ENCODE assay signal across 12 mouse cellular contexts in the genomic region with DNA sequence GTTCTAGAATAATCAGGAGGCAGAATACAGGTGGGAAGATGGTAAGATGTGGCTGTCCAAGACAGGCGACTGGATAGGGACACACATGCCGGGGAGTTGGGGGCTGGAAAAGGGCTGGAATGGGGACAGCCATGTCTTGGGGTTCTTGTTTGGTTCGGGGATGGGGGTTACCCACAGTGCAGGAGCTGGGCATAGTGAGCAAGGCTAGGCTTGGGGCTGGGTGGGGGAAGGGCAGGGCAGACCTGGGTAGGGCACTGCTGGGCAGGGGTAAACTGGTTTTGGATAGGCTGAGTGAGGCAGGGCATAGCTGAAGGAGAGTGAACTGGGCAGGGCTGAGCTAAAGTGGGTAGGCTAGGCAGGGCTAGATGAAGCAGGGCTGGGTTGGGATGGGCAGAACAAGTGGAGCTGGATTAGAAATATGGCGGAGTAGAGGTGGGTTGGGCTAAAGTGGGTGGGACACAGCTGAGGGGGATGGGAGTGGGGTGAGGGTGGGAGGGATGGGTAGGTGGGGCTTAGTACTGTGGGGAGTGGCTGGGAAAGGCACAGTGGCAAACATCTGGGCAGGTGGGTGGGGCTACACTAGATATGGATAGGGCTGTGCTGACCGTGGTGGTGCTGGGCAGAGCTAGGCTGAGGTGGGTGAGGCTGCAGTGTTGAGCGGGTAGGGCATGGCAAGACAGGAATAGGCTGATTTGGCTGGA. TPM values are rescaled to one million over a fixed set of nuclear protein-coding genes. Genes with fewer than 3 reads are reported as not detected.
DNase-seq lines count a peak whose midpoint lies in the region; ATAC-seq lines count a peak whose summit lies in the region.
"Had no signal": no experiment of that assay in that cellular context is flagged by ENCODE, and none has a peak within 500 bp of the region (broad histone marks: within the 10 kb centered on the region; RNA-seq: fewer than 3 reads in every experiment).

No protein-coding gene starts in this region.

- ATAC-seq in heart, embryonic 13.5 days (ENCODE audit: extremely low read depth, insufficient number of reproducible peaks, low FRiP score, low TSS enrichment): 0 out of 2 replicates have a peak, but pooled peaks have one; percentile 20
- ATAC-seq in midbrain, embryonic 11.5 days (ENCODE audit: low FRiP score): 0 out of 2 replicates have a peak, but pooled peaks have one; percentile 27
- no peak for ATAC-seq in cerebellum, adult (ENCODE audit: insufficient number of reproducible peaks, low FRiP score, low TSS enrichment)

- 93% methylated on average over 6 of the region's 6 CpGs for WGBS in heart, embryonic 13.5 days
- WGBS in midbrain, embryonic 11.5 days: 94% methylated on average over 6 of the region's 6 CpGs
- WGBS in midbrain, embryonic 10.5 days: 97% methylated on average over 6 of the region's 6 CpGs

- peaks cover 14% of the 10 kb centered on the region for H3K4me1 ChIP-seq in heart, embryonic 13.5 days
- no peaks in the 10 kb centered on the region for H3K4me1 ChIP-seq in midbrain, embryonic 11.5 days (ENCODE audit: control insufficient read depth, insufficient read depth, low read length)
- no peaks in the 10 kb centered on the region for H3K4me1 ChIP-seq in midbrain, embryonic 10.5 days

- peaks cover 95% of the 10 kb centered on the region for H3K36me3 ChIP-seq in heart, embryonic 13.5 days
- peaks cover 61% of the 10 kb centered on the region for H3K36me3 ChIP-seq in midbrain, embryonic 11.5 days (ENCODE audit: control insufficient read depth, insufficient read depth, low read length)
- peaks cover 13% of the 10 kb centered on the region for H3K36me3 ChIP-seq in midbrain, embryonic 10.5 days

- no peak overlapping the region for H3K4me3 ChIP-seq in heart, embryonic 13.5 days
- no peak overlapping the region for H3K4me3 ChIP-seq in midbrain, embryonic 11.5 days (ENCODE audit: low read depth, low read length)
- no peak overlapping the region for H3K4me3 ChIP-seq in midbrain, embryonic 10.5 days
- H3K4me3 ChIP-seq: layer of hippocampus, adult 2 months; myocyte had no signal

- H3K9me3 ChIP-seq in heart, embryonic 13.5 days: no peaks in the 10 kb centered on the region
- no peaks in the 10 kb centered on the region for H3K9me3 ChIP-seq in midbrain, embryonic 11.5 days (ENCODE audit: control insufficient read depth, low read length)
- no peaks in the 10 kb centered on the region for H3K9me3 ChIP-seq in midbrain, embryonic 10.5 days (replicated peaks)

- no peak for DNase-seq in heart, adult 9 months (ENCODE audit: low spot score in 2 of 2)
- no peak for DNase-seq in midbrain, embryonic 11.5 days (ENCODE audit: low spot score, missing footprints)
- DNase-seq in midbrain, embryonic 10.5 days (ENCODE audit: low spot score): no peak
- DNase-seq in liver: peak; percentile 66
- DNase-seq in right cerebral cortex, adult 2 months (ENCODE audit: low spot score in 2 of 2): no peak
- no peak for DNase-seq in left cerebral cortex, adult 8-10 months (ENCODE audit: low spot score in 2 of 2)
- DNase-seq: cerebellum, adult 9-10 months; heart, postnatal 36 days had no signal

- H3K4me2 ChIP-seq in heart, embryonic 13.5 days: no peak overlapping the region
- H3K4me2 ChIP-seq in midbrain, embryonic 11.5 days: no peak overlapping the region

- H3K27me3 ChIP-seq in heart, embryonic 13.5 days (replicated peaks): no peaks in the 10 kb centered on the region
- H3K27me3 ChIP-seq in midbrain, embryonic 11.5 days (ENCODE audit: control insufficient read depth, insufficient read depth, low read length): no peaks in the 10 kb centered on the region
- H3K27me3 ChIP-seq in midbrain, embryonic 10.5 days (ENCODE audit: low read depth, poor library complexity, severe bottlenecking): no peaks in the 10 kb centered on the region

- no peak overlapping the region for H3K27ac ChIP-seq in heart, embryonic 13.5 days (replicated peaks)
- H3K27ac ChIP-seq in midbrain, embryonic 11.5 days (ENCODE audit: low read depth, low read length): no peak overlapping the region
- no peak overlapping the region for H3K27ac ChIP-seq in midbrain, embryonic 10.5 days (replicated peaks)
- H3K27ac ChIP-seq: layer of hippocampus, adult 2 months had no signal

- H3K9ac ChIP-seq in heart, embryonic 13.5 days: no peak overlapping the region
- no peak overlapping the region for H3K9ac ChIP-seq in midbrain, embryonic 11.5 days (ENCODE audit: low read length)

RNA-seq across cellular contexts. Expression of a gene that starts 46.8 kb away (rescaled TPM):
- 53.4 and 56.5 TPM in 2 replicates for polyA plus RNA-seq in heart, embryonic 13.5 days (2015; fragmentation: Nextera tagmentation; extraction: Ambion mirVana)
- polyA plus RNA-seq in midbrain, embryonic 11.5 days (2014; fragmentation: Nextera tagmentation; extraction: Ambion mirVana): 86.5 and 88.1 TPM in 2 replicates
- 96.4 and 109 TPM in 2 replicates for polyA plus RNA-seq in midbrain, embryonic 10.5 days (2016; fragmentation: Nextera tagmentation; extraction: Ambion mirVana)
- total RNA-seq in left cerebral cortex, adult 8-10 months (2022): 10 to 100 TPM; 48.9 to 66.4 (median 52.1) TPM
